Mouse (Mus musculus): Measurements from ENCODE around the gene Ufc1. TPM values are rescaled to one million over a fixed set of nuclear protein-coding genes. Genes with fewer than 3 reads are reported as not detected.
"Not testable (repeated sequence)": the region's sequence is repeated elsewhere in the genome, so short reads cannot be mapped to it uniquely, and the experiment has no call there.

Ufc1 gene
- total RNA-seq (2017) = 45.7 and 81.9 TPM in 2 replicates

DNA sequence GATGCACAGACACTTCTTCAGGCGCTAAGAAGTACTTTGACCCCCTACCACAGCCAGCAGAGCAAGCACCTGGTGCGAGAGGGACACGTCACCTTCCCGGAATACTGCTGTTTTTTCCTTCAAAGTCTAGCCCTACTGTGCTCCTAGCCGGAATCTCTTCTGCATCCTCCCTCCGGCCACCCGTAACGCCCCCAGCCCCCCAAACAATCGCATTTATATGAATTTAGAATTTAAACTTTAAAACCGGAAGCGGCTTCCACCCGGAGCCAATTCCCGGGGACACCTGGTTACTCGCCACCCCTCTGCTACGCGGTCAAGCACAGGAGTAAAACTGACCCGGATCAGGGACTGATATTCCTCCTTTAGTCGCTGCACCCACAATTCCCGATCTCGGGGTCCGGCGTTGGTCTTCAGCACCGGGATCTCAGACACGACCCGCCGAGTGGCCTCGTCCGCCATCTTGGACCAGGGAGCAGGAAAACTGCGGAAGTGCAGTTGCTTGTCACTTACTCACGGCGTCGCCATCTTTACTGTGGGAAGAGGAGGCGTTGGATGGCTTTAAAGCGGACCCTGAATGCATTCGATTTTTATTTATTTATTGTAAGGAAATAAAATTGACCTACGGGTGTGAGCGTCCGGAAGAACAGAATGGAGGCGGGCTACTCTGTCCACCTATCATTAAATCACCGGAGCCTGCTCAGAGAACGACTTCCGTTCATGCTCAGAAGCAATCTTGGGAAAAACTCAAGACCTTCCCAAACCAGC is at the start of gene Ufc1:
TSS of gene Ufc1 (minus strand) at position 727 of the 765 bp plus-strand sequence.
- ATAC-seq (replicated peaks; ENCODE audit: low read depth, poor library complexity, severe bottlenecking) = peak; percentile 99

DNA sequence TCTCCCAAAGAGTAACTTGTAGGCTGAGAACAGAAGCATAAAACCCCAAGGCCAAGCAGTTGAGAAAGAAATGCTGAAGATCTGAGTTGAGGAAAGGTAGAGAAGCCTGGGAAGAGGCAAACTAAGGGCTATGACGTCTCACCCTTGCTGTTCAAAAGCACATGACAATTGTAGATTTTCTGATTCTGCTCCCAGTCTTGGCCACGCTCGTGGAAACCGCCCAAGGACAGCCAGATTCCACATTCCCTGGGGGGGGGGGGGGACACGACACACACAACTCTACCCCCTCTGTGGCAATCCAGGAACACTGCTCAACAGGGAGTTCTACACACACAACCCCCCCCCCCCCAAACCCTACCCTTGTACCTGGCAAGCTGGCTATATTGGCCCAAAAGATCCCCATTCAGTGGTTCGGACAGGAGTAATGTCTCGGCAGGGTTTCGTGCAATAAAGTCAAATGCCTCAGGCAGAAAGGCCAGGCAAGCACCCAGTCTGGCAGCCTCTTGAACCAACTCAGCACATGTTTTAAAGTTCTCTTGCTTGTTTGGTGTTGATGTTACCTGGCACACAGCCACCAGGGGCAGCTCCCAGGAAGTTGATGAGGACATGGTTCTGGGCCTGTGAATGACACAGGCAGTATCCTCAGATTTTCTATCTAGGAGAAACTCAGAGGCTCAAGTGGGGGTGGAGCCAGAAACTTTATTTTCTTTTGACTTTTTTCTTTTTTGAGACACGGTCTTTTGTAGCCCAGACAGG is 49.3 kb upstream of the Ufc1 start:
- no peak for ATAC-seq (replicated peaks; ENCODE audit: low read depth, poor library complexity, severe bottlenecking)

DNA sequence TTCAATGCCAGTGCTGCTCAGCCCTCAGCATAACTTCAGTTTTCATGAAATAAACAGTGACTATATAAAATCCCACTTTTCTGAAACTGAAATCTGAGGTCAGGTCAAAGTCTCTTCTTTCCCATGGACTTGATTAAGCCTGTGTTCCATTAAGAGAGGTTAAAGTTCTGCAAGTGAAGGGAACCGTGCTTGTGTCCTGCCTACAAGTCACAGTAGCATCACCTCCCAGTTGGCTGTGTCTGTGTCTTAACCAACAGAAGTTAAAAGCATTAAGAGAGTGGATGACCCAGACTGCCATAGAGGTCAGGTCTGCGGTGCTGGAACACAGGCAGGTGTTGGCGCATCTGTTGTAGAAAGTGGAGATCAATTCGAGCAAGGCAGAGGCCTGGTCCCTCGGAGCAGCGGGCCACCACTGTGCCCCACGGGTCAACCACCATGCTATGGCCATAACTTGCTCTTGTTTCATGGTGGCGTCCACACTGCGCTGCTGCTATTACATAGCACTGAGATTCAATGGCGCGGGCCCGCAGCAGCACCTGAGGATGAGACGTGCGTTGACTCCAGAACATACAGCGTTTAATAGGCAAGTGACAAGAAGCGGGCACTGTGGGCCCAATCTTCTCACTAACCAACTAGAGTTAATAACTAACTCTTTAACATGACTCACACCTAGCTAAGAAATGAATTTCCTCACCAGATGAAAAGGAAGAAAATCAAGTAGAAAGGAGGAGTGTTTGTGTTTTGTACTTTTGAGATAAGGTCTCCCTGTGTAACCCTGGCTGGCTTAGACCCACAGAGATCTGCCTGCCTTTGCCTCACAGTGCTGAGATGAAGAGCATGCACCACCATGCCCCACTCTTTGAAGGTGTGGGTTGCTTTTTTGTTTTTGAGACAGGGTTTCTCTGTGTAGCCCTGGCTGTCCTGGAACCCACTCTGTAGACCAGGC is 47.7 kb upstream of the Ufc1 start:
- no peak for ATAC-seq (replicated peaks; ENCODE audit: low read depth, poor library complexity, severe bottlenecking)

DNA sequence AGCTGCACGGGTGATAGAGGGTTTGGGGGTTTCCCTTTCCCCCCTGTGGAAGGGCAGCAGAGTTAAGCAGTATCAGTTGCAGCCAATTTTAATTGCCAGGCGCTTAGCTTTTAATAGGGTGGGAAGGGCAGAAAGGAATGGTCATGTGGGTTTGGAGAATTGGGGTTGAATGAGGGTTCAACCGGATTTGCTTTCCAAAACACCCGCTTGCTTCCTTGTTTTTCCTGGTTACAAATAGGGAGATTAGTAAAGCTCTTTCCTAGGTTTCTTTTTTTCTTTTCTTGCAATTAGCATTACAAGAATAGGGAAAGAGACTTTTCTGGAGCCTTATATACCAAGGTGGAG is 35.4 kb upstream of the Ufc1 start:
- ATAC-seq (replicated peaks; ENCODE audit: low read depth, poor library complexity, severe bottlenecking) = peak; percentile 13

DNA sequence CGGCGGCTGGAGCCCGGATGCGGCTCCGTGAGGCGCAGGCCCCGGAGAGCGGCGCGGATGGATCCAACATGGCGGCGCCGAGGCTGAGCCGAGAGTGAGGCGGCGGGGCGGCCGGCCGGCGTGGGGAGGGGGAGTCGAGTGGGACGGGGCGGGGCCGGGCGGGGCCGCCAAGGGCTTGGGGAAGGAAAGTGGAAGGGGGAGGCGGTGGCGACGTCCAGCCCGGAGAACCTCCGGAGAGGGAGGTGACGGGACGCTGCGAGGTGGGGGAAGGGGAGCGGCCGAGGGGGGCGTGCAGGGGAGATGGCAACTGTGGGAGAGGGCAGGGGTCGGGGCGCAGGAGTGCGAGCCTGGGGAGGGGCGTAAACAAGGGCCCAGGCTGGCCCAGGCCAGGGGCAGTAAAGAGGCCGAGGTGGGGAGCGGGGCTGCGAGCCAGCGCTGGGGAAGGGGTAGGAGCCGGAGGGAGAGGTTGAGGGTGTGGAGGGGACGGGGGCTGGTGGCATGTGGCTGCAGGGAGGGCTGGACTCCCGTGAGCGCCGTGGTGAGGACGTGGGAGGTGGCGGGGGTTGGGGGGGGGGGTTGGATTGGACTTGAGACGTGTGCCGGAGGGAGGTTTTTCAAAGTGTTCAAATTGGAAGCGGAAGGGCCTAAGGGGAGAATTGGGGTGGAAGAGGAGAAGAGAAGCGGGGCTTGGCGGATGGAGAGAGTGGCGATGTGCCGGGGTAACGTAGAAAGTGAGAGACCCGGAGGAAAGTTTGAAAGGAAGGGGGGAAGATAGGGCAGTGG is 34.8 kb upstream of the Ufc1 start:
- peak; percentile 31 for ATAC-seq (replicated peaks; ENCODE audit: low read depth, poor library complexity, severe bottlenecking)

DNA sequence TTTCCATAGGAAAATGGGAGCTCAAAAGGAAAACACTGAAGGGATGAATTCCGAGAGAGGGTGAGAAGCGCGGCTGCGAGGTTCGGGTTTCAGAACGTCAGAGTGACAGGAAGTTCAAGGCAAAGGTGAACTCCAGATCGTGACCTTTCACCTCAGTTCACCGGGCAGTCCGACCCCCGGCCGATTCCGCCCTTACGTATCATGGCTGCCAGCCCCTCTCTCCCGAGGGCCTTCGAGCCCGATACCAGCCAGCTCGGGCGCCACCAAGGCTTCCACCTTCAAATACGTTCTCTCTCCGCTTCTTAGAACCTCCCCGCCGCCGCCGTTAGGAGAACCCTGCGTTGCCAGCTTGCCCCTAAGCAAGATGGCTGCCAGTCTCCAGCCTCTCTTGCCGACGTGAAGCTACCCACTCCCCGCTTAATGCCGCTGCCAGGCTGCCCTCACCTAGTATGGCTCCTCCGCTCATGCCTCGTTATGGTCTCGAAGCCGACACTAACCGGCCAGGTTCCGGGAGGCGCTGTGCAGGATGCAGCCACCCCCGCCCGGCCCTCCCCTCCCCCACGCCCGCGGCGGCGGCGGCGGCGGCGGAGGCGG is 34.1 kb upstream of the Ufc1 start, which contains the start of gene Dedd:
TSS of gene Dedd (plus strand) at position 307 of the 594 bp plus-strand sequence.
- peak; percentile 88 for ATAC-seq (replicated peaks; ENCODE audit: low read depth, poor library complexity, severe bottlenecking)

DNA sequence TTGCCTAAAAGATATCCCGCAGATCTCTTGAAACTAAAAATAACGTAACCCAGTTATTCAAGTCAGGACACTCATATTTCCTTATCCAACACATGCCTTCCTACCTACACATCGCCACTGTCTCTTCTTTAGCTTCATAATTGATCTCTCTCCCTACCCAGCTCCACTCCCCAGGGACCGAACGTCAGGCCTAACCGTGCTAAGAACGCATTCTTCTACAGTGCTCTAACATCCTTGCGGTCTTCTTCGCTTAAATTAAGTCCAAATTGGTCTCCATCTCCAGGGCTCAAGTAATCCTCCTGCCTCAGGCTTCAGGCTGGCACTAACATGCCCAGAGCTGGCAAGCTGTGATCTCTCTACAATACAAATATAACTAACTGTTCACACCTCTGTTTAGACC is 33.4 kb upstream of the Ufc1 start:
- ATAC-seq (replicated peaks; ENCODE audit: low read depth, poor library complexity, severe bottlenecking) = no peak

DNA sequence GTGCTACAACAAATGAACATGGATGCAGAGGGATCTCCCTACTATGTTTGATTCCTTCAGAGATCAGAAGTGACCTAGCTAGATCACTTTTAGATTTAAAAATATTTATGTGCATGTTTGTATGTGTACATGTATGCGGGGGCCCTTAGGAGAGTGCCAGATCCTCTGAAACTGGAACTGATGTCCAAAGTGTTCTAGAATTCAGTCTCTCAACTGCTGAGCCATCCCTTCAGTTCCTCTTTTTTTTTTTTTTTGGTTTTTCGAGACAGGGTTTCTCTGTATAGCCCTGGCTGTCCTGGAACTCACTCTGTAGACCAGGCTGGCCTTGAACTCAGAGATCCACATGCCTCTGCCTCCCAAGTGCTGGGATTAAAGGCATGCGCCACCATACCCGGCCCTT is 31.8 kb upstream of the Ufc1 start:
- not testable (repeated sequence) for ATAC-seq (replicated peaks; ENCODE audit: low read depth, poor library complexity, severe bottlenecking)

DNA sequence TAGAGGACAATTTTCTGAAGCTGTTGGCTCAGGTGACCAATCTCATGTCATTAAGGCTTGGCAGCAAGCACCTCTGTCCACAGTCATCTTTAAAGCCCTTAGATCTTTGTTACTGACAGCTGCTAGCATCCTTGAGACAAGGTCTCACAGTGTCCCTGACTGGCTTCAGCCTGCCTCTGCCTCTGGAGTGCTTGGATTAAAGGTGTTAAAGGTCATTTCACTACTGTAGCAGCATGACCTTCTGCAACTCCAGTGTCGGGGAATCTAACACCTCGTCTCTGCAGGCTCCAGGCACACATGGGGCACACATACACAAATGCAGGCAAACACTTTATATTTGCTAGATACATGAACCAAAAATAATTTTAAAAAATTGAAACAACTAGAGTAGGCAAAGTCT is 30.7 kb upstream of the Ufc1 start:
- ATAC-seq (replicated peaks; ENCODE audit: low read depth, poor library complexity, severe bottlenecking) = no peak

DNA sequence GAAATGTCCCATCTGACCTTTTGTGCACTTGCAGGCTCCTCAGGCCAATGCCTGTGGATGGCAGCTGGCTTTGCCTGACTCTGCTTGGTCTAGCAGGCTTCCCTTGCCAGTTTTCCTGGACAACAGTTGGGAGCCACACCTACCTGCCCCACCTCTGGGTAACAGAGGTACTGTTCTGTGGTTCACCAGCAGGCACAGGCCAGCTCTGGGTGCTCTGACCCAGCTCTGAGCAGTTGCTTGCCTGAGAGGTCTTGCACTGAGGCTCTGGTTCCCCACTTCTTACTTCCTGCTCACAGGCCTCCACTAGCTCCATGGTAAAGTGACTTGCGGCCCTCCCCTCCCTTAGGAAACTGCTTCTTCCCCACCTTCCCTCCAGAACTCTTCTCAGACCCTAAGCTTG is 27.2 kb upstream of the Ufc1 start:
- 0 out of 2 replicates have a peak, but pooled peaks have one; percentile 38 for ATAC-seq (replicated peaks; ENCODE audit: low read depth, poor library complexity, severe bottlenecking)

DNA sequence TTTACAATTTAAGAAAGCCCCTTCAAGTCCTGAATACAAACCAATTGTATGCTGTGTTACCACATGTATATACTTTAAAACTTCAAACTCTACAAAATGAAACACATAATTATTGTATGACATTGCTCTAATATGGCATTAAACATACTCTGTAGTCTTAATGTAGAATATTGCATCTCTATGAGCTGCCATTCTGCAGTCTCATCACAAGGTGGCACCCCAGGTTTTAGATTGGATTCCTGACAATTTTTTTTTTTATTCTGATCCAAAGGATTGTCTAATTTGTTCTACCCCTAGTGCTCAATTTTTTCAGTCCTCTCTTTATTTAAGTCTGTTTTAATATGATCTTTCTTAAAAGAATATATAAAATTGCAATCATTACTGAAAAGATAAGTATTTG is 26.6 kb upstream of the Ufc1 start:
- peak; percentile 72 for ATAC-seq (replicated peaks; ENCODE audit: low read depth, poor library complexity, severe bottlenecking)

DNA sequence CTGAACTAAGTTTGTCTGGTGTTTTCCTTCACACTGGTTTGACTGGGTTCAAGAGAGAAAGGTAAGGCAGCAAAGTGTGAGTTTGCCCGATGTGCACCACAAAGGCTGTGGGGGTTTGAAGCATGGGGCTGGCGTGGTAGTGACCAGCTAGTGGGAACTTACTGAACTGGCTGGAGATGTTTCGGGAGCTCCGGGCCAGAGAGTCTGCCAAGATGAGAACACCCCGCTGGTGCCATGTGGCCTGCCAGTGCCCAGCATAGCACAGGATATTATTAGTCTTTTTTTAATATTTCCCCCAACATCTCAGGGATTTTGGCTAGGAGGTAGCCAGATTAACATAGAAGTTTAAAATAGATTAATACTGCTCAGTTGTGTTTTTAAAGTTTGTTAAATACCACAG is 25.3 kb upstream of the Ufc1 start:
- no peak for ATAC-seq (replicated peaks; ENCODE audit: low read depth, poor library complexity, severe bottlenecking)

DNA sequence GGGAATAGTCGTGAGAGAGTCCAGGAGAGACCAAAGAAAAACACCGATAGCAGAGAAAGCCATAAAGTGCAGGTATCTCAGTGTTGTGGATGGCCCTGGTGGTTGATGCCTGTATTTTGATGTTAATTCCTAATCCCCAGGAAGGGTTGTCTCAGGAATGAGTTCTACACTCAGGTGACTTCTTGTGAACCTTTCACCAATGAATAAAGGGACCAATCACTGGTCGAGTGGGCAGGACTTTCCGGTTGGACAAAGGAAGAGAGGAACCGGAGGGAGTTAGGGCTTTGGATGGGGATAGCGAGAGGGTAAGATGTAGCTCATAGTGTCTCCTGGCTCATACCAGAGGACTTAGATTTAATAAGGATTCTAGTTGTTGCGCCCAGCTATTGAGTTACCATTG is 24.9 kb upstream of the Ufc1 start:
- ATAC-seq (replicated peaks; ENCODE audit: low read depth, poor library complexity, severe bottlenecking) = no peak

DNA sequence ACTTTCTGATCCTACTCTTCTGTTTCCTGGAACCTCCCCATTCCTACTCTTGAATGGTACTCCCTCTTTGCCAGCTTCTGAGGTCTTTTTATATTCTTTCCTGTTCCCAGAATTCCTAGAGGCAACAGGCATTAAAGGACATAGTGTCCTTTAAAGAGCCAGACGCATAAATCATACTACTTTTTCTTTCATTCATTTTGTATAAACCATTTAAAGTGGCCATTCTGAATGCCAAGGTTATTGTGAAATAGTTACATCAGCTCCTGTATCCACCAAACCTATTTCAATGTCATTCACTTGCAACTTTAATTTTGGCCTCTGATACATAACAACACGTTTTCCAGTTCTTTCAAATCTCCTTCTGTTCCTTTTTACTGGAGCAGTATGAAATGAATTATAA is 14.5 kb upstream of the Ufc1 start:
- no peak for ATAC-seq (replicated peaks; ENCODE audit: low read depth, poor library complexity, severe bottlenecking)

DNA sequence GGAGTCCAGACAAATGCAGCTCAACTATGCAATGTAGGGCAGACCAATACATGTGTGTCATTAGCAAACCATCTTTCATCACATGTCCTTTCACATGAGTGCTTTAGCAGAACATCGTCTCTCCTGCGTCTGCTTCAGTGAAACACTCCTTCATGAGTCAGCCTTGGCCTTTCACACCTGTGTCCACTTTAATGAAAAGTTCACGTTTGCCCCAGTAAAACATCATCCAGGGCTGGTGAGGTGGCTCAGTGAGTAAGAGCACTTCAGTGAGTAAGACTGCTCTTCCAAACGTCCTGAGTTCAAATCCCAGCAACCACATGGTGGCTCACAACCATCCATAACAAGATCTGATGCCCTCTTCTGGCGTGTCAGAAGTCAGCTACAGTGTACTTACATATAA is 11.3 kb upstream of the Ufc1 start:
- not testable (repeated sequence) for ATAC-seq (replicated peaks; ENCODE audit: low read depth, poor library complexity, severe bottlenecking)

DNA sequence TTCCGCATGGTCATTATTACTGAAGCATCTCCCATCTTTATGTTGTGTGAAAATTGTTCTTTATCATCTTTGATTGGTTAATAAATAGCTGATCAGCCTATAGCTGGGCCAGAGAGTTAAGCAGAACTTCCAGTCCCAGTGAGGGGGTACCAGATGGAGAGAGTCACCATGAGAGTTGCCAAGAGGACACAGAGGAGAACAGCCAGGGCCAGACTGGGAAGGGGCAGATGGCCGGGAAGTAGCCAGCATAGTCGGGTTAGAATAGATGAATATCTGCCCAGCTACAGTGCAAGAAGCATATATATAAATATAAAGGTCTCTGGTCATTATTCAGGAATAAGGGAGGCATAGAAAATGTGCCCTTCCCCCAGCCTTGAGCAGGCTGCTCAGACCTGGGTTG is 3.4 kb upstream of the Ufc1 start:
- ATAC-seq (replicated peaks; ENCODE audit: low read depth, poor library complexity, severe bottlenecking) = no peak

DNA sequence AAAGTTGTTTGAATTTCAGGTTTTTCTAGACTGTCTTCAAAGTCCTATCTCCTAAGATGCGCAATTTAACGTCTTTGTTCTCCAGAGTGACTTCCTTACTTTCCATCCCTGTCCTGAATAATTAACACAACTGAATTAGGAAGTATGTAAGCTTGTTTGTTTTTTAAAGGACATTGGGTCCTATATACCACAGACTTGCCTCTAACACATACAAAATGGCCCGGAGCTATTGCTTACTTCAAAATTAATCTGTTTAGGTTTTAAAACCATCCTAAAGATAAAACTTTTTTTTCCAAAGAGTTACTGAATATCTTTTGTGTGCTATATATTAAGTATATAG is 209 bp upstream of the Ufc1 start:
- ATAC-seq (replicated peaks; ENCODE audit: low read depth, poor library complexity, severe bottlenecking) = no peak

DNA sequence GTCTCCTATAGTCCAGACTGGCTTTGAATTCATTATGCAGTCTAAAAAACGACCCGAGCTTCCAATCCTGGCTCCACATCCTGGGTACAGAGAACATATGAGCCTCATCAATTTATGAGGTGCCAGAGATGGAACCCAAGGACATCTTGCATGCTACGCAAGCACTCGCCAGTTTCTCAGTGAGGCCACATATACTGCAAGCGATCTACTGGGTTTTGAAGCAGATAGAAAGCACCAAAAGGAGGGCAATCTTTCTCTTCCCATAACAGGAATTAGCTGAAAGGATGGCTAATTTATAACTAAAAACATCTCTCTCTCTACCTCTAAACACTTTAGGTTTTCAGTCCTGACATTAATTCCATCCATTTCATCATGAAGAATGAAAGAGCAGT is 922 bp downstream of the Ufc1 start:
- ATAC-seq (replicated peaks; ENCODE audit: low read depth, poor library complexity, severe bottlenecking) = no peak

DNA sequence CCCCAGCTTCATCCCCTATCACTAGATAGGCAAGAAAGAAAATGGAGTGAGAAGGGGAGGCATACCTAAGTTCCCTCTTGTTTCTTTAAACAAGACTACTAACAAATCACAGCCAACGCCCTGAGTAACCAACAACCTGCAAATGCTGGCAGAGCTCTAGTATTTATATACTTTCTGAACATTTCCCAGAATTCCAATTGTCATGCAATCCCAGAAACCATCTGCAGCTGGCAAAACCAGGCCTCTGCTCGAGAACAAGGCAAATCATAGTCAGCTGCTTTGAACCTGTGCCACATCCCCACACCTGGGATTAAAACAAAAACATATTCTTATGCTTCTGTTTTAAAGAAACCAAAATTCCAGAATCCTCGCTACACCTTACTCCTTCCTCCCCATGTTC is 1.5 kb downstream of the Ufc1 start:
- ATAC-seq (replicated peaks; ENCODE audit: low read depth, poor library complexity, severe bottlenecking) = no peak

DNA sequence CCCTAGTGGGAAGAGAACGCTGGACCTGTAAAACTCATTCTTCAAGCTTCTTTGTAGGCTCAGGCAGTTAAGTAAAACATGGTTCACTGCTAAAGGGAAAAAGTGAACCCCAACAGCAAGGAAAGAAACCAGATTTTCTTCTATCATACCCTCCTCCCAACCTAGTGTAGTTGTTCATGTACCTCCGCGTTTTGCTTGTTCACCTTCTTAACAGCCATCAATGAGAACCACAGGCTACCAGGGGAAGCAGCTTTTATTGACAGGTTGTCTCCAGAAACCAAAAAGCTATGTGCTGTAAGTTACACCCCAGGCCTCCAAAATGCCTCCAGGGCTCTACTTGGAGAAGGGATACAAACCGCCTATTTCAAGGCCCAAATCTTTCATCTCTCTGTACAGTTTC is 6.5 kb downstream of the Ufc1 start:
- no peak for ATAC-seq (replicated peaks; ENCODE audit: low read depth, poor library complexity, severe bottlenecking)

Data from common myeloid progenitor, adult 5-6 weeks (primary cell).